Mouse (Mus musculus) CD4-positive, CD25-positive, alpha-beta regulatory T cell, adult 4 months (primary cell): ENCODE measurements around the gene Immp2l. TPM values are rescaled to one million over a fixed set of nuclear protein-coding genes. Genes with fewer than 3 reads are reported as not detected.
"Not testable (repeated sequence)": the region's sequence is repeated elsewhere in the genome, so short reads cannot be mapped to it uniquely, and the experiment has no call there.

Experiments
- ATAC-seq: one replicate; pipeline ENCODE4 v1.8.0; 2017
- polyA plus RNA-seq, 2 experiments: library from polyadenylated mRNA; unstranded; fragments of 100-300 nt; shearing (Covaris generic); gene quantifications; one replicate each; pipeline ENCODE4 v1.2.1; 2017

The Immp2l gene
- polyA plus RNA-seq, 2 experiments from 2014 or later: 22.5 to 38.8 TPM

DNA sequence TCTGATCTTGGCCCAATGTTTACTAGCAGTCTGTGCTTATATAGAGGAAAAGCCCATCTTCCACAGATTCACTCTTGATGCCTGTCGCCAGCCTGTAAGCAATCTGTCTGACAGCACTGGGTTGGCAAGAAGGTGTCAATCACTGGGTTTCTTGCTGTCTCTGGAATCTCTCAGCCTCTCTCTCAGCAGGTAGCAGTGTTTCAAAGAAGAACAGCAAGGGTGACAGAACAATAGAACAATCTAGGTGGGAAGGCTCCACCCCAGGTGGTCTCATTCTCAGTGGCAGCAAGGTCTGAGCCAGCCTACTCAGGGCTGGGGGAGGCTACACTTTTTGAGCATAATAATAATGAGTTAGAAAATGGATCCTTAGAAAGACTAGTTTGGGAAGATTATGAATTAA is 693.1 kb downstream of the Immp2l start:
- no peak for ATAC-seq

DNA sequence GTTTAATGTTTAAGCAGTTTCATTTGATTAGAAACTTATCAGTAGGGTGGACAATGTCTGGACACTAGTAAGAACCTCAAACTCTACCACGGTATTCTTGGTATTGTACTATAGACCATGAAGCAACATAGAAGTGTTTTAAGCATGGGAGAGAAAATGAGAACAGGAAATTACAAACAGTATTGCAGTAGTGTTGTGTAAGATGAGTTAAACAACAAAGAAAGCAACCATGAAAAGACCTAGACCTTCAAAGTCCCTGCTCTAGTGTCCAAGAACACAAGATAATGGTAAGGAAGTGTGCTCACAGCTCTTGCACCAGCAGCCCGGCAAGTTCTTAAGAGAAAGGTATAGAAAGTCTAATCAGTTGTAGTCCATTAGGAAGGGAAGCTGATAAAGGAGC is 700.7 kb downstream of the Immp2l start:
- no peak for ATAC-seq

DNA sequence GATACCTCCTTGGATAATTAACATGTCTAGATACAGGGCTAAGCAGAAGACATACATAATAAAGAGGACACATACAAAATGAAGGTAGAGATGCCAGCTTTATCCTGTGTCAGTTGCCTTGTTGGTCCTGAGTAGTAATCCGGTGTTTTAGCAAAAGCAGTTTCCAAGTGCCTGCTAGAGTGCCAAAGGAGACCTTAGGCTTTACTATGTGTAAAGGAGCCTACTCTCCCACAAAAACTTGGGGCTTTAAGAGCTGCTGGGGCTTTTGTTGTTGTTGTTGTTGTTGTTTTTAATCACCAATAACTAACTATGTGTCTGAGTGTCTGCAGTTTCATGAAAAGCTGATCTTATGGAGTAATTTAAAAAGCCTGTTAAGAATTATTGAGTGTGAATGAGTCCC is 702.8 kb downstream of the Immp2l start:
- ATAC-seq: no peak

DNA sequence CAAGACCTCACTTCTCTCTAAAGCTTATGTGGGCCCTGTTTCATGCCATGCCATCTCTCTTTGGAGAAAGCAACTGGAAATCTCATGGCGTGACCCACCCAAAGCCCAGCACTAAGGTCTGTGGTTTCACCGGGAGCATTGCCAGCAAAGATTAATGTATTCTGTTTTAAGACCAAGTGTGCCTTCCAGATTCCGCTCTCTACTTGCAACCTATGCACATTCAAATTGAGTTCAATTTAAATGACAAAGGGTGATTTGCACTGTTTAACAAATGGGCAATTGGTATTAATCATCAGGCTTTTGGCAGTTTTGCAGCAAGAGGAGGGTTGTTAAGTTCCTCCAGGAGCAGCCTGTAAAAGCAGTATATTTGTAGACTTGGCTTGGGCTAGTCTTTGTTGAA is 703.3 kb downstream of the Immp2l start:
- no peak for ATAC-seq

DNA sequence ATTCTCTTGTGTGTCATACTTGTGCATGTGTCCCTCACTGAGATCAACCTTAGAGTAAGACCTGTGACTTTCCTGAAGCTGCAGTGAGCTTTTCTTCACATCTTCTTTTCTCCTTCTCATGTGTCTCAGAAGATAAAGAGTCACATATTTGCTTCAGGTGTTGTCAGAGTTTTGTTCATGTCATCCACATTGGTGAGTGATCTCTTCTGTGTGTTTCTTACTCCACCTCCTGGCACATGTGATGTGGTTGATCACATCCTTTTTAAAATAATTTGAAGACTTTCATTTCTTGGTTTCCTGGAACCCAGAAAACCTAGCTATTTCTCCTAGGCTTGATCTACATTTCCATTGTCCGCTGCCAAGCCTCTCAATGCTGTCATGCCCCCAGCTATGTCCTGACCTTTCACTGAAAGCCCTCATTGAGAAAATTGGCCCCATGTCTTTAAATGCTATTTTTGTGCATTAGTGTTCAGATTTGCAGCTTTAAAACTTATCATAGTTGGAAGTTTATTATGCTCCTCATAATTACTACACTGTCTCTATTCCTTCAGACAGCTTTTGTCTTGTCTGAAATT is 704.0 kb downstream of the Immp2l start:
- peak; percentile 65 for ATAC-seq

DNA sequence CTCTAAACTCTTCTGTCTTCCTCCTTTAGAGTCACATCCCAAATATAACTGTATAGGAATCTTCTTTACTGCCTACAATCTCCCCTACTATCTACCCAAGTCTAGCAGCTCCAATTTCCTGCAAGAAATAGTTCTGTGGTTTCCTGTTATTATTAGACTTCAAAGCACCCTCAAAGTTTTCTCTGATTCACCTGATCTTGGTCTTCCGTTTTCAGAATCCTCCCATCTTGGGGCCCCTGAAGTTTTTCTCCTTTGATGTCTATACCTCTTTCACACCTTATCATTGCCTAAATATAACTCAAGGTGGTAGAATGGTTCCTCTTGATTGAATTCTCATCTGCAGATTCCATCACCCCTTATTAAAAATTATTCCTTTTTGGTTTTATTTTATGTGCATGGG is 704.6 kb downstream of the Immp2l start:
- peak; percentile 87 for ATAC-seq

DNA sequence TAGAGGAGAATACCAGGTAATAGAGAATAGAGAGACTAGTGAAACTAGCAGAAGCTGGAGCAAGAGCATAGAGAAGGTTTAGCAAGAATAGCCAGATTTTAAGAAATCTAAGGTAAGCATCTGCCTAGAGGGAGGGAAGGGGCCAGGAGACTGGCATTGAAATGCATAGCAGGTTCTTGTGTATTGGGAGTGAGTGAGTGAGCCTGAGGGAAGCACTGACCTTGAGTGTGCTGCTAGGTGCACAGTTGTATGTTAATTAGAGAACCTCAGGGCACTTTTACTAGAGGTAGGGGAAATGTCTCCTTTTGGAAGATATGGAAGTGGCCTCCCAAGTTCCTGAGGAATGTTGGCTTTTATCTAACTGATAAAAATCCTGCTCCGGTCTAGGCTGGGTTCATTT is 705.9 kb downstream of the Immp2l start:
- no peak for ATAC-seq

DNA sequence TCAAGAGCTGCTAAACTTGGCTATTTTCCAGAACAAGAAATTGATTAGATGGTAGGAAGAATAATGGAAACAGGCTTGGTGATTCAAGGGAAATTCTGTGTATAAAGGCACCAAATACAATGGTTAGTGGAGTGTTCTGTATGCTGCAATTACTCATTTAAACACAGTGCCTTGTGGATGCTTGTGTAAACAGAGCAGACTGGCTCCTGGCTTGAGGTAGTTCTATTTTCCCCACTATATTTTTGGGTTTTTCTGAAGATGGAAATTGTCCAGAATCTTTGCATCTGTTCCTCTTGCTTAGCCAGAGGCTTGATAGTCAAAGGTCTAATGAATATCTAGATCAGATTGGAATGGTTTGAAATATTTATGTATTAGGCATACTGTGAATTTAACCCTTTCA is 709.3 kb downstream of the Immp2l start:
- no peak for ATAC-seq

DNA sequence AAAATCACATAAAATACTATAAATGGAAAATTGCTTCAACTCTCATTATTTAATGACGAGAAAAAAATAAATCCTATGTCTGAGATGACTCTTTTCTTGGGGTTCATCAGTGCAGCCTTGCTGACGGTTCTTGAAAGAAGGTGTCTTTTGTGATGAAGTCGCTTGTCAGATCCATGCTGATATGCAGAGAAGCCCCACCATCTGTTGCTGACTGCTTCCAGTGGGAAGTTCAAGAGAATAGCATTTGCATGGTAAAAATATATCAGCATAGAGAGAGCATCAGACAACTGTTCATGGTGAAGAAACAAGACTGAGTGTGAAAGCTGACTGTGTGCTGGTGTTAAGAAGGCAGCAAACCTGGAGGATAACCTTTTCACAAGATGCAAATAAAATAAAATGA is 719.0 kb downstream of the Immp2l start:
- no peak for ATAC-seq

DNA sequence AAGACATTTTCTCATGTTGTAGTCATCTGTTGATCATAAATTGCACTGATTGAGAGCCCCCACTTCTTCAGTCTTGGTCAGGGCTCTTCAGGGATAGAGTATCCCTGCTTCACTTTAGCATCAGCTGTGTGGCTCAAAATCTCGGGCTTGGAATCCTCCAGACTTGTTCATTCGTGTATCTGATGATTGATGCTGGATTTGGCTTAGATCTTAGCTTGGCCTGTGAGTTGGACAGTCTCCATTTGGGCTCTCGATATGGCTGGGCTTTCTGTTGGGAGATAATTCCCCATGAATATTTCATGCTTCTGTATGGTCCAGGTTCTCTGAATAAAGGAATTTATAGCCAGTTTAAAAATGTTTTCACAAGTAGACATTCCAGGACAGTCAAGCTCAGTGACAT is 739.5 kb downstream of the Immp2l start:
- ATAC-seq: no peak

DNA sequence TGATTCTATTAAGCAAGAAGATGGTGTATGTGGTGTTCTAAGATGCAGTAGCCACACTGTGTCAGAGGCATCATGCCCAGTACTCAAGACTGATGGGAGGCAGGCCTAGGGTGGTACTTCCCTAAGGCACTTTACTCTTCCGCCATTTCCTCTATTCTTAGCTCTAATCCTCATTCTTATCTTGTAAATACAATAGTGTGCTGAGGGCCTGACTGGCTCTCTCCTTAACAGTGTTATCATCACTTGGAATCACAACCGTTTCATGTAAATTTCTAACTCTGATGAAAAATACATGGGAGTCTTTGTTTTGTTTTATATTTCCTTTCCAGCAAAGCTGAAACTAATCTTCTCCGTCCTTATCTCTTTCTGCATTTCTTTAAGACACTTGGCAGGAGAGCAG is 750.1 kb downstream of the Immp2l start:
- ATAC-seq: no peak

DNA sequence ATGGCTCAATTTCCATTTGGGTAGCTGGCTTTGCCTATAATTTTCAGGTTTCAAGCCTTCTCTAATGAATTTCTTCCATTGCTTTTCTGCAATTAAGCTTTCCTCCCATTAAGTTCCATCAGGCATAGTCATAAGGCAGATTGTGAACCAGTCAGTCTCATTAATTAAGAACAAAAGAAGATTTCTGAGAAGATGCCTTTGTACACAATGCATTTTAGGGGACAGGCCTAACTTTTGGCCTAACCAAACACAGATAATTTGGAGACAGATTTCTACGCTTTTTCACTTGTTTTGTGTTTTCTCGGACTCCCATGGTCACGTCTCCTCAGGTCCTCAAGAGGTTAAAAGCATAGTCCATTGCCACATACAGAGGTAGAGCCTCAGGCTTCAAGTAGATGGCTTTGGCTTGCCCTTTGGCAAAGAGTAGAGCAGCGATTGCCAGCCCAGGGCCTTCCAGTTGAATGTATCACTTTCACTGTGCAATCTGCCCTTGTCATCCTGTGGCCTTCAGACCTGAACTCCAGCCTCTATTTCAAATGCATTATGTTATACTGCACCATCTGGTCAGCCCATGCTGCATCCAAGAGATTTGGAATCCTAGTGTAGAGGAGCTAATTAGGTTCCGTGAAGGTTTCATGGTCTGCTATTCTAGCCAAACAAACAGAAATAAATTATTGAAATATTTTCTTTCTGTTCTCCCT is 750.9 kb downstream of the Immp2l start:
- ATAC-seq: no peak

DNA sequence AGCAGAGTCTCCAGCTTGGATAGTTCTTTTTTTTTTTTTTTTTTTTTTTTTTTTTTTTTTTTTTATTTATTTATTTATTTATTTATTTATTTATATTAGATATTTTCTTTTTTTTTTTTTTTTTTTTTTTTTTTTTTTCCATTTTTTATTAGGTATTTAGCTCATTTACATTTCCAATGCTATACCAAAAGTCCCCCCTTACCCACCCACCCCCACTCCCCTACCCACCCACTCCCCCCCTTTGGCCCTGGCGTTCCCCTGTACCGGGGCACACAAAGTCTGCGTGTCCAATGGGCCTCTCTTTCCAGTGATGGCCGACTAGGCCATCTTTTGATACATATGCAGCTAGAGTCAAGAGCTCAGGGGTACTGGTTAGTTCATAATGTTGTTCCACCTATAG is 753.9 kb downstream of the Immp2l start:
- ATAC-seq: not testable (repeated sequence)

DNA sequence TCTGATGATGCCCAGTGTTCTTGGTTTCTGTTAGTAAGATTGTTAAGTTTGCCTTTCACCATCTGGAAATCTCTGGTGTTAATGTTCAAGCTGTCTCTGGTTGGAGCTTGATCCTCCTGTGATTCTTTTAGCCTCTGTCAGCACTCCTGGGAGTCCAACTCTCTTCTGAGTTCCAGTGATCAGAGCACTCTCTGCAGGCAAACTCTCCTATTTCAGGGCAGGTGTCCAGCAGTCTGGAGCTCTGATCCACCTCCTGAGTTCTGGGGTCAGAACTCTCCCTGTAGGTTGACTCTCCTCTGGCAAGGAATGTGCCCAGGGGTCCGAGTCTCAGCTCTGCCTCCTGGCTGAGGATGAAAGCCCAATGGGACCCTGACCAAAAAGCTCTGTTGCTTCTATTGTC is 769.8 kb downstream of the Immp2l start:
- ATAC-seq: not testable (repeated sequence)

DNA sequence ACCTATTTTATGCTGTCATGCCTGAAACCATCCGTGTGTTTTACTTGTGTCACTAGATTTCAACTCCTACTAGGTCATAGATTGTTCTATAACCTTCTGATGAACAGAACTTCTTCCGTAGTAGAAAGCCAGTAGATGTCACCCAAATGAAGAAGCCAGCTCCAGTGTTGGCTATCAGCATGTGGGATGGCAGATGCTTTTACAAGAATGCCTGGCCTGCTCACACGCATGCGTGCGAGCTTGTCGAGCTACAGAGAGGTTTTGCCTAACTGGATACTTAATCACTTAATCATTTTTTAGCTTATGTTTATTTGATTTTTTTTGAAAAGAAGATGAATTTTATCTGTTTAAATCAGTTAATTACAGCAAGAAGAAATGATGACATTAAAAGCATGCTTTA is 805.6 kb downstream of the Immp2l start:
- no peak for ATAC-seq

DNA sequence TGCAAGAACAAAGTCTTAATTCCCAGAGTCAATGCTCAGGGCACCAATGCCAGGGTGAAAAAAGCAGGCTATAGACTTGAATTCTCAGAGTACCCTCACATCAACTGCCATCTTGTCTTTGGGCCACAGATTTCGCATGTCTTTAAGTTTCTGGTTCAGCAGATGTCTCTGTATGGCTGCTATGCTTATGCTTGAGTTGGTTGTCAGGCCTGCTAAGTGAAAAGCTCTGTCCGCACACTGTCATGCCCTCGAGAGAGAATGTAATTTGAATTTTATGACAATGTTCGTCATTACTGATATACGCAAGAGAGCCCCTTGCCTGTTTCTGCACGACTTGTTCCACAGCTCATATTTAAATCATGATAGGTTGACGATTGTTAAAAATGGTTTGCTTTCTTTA is 807.8 kb downstream of the Immp2l start:
- no peak for ATAC-seq

DNA sequence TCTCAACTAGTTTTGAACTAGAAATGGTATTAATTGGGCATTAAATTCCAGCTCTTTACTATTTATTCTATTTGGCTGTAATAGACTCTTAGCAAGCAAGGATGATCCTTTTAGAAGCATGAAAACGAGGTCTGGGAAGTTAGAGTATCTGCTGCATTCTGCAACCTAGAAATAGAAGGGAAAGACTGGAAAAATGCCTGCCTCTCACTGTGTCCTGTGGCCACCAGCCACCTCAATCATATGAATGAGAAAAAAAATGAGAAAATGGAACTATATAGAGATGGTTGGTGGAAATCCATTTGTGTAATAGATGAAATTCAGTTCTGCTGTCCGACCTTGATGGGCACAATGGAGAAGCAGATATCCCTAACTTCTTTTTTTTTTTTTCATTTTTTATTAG is 810.8 kb downstream of the Immp2l start:
- no peak for ATAC-seq

DNA sequence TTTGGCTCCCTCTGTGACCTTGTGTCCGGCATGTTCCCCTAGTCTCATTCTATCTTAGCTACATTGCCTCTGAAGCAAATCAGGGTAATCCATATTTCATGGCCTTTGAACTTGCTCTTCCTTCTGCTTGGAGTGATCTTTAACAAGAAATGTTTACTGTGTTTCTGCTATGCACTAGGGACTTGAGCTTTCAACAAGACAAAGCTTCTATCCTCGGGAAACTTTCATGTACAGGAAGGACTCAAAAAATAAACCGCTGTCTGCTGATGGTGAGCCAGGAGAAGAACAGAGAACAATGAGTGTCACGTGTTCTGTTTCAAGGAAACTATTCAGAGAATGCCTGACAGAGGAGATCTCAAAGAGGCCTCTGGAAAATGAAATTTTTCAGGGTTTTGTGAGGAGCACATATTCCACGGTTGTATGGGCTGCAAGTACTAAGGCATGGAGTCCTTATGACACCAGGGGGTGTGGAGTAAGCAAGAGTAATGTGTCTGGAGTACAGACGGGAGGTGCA is 814.5 kb downstream of the Immp2l start:
- no peak for ATAC-seq

DNA sequence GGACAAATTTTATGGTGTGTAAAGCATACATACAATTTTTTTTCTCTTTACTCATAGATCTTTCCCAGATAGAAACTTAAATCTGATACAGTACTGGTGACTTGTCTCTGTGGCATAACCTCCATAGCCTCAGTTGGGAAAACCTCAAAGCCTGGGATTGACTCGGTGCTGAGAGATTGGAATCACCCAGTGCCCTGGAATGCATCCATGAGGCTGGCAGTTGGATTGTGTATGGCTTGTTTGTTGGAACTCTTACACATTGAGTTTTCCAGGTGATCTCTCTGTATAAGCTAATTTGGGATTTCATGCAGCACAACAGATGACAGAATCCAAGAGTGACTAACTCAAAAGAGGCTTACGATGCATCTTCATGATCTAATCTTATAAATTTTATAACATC is 815.4 kb downstream of the Immp2l start:
- ATAC-seq: no peak

DNA sequence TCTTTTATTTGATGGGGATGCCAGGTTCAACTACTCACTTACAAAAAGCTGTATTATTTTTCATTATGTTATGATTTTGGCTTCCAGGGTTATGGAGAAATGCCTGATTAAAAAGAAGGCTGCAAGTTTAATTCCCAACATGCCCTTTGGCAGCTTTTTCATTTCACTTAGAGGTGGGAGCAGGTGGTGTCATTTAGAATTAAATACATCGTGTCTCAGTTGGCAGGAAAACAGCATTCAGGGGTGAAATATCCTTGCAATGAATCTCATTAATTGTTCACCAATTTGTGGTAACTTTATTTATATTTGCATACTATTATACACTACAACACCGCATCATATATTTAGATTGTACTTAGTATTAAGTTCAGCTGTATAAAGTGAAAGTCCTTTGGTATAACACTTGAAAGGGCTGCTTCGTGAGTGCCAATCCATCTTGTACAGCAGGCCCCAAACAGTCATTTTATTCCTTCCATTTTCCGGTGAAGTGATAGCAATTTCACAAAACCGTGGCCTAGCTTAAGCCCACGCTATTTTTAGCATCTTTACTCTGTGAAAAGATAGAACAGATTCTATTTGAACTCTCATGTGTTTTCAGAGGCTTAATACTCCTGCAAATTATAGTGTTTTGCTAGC is 818.9 kb downstream of the Immp2l start:
- peak; percentile 33 for ATAC-seq

DNA sequence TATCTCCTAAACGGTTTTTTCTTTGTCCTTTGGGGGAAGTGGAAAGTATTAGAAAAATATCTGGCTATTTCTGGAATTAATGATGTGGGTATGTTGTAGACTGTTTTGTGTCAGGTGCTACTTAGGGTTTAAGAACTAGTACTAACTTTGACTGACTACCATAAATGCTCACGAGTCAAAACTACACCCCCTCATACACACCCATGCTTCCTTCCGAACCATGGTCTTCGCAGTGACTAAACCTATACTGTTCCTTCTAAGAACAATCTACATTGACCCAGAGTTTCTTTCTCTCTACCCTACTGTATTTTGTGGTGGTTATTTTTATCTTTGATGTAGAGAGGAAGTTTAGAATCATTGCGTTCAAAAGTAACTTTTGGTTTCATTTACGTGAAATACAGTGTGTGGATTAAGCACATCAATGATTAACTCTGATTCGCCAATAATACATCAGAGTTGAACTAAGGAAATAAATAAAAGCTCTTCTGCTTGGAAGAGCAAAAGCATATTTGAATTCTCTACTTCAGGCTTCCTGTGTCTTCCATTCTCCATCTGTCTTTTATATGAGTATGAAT is 828.1 kb downstream of the Immp2l start:
- peak; percentile 94 for ATAC-seq

DNA sequence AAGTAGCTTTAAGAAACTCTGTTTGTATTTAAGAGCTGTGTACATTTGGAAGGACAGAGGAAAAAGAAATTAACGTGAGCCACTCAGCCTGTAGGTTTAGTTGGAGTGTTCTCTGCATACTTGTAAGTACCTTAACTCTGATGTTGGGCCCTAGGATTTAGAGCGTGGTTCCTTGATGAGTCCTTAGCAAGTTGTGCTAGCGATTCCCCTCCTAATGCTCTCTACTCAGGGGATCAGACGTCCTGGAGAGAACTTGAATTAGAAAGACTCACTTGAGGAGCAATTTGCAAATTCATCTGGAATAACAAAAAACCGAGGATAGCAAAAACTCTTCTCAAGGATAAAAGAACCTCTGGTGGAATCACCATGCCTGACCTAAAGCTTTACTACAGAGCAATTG is 835.8 kb downstream of the Immp2l start:
- ATAC-seq: not testable (repeated sequence)

DNA sequence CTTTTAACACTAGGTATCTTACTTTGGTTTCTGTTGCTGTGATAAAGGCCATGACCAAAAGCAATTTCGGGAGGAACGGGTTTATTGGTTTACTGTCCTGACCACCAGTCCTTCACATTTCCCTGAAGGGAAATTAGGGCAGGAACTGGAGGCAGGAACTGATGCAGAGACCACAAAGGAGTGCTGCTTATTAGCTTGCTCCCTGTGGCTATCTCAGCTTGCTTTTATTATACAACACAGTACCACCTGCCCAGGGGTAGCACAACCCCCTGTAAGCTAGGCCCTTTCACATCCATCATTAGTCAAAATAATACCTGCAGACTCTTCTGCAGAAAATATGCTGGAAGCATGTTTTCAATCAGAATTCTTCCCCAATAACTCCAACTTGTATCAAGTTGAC is 844.4 kb downstream of the Immp2l start:
- no peak for ATAC-seq

DNA sequence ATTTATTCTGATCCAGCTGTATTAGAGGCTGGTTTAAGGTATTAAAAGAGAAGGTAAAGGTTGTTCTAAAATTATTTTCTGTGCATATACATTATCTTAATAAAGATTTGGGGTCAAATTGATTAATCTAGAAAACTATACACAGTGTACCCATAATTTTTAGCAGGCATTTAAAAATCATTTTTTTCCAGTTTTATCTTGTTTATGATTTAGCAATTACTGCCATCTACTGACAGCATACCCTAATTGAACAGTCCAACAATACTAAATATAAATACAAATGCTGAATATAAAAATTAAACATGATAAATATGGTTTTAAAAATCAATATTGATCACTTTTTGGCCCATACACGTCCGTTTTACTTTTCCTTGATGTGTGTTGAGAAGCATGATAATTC is 850.1 kb downstream of the Immp2l start:
- peak; percentile 52 for ATAC-seq
